Mouse (Mus musculus) lung, postnatal 0 days (tissue): ENCODE results near the gene Map3k7. TPM values are rescaled to one million over a fixed set of nuclear protein-coding genes. Genes with fewer than 3 reads are reported as not detected.

Experiments used
- ATAC-seq: fragments of 200-750 bp; cut with Nextera tagmentation; 2 replicates; pipeline ENCODE4 v1.8.0; 2017; ENCODE audit warnings: moderate library complexity
- DNase-seq: peaks from one replicate; pipeline ENCODE4 v3.0.0-alpha.2; 2016; ENCODE audit warnings: low spot score
- H3K27ac ChIP-seq: fragments of 300-500 bp; sonication (generic); 2 replicates; pipeline ENCODE4 v1.5.1; 2014; ENCODE audit warnings: antibody characterized with exemption, mild to moderate bottlenecking, low read length, mixed read lengths
- H3K27me3 ChIP-seq: fragments of 300-500 bp; sonication (generic); replicated peaks from 2 replicates; pipeline ENCODE4 v1.6.1; 2014; ENCODE audit warnings: low read length, mixed read lengths; ENCODE audit not compliant: insufficient read depth
- H3K36me3 ChIP-seq: fragments of 300-500 bp; sonication (generic); 2 replicates; pipeline ENCODE4 v1.6.1; 2014; ENCODE audit warnings: low read length, mixed read lengths; ENCODE audit not compliant: insufficient read depth
- H3K4me1 ChIP-seq: fragments of 300-500 bp; sonication (generic); 2 replicates; pipeline ENCODE4 v1.6.1; 2014; ENCODE audit warnings: antibody characterized with exemption, low read depth, low read length, mixed read lengths; ENCODE audit not compliant: insufficient read depth
- H3K4me2 ChIP-seq: fragments of 300-500 bp; sonication (generic); replicated peaks from 2 replicates; pipeline ENCODE4 v1.6.1; 2014; ENCODE audit warnings: low read depth, mild to moderate bottlenecking, low read length, moderate library complexity, mixed read lengths
- H3K4me3 ChIP-seq: fragments of 300-500 bp; sonication (generic); 2 replicates; pipeline ENCODE4 v1.5.1; 2014; ENCODE audit warnings: low read depth, low read length
- H3K9ac ChIP-seq: fragments of 300-500 bp; sonication (generic); replicated peaks from 2 replicates; pipeline ENCODE4 v1.6.1; 2014; ENCODE audit warnings: low read depth, mild to moderate bottlenecking
- H3K9me3 ChIP-seq: fragments of 300-500 bp; sonication (generic); 2 replicates; pipeline ENCODE4 v1.6.1; 2016; ENCODE audit warnings: low read length, mixed read lengths
- CTCF ChIP-seq: IDR thresholded peaks from 2 replicates; pipeline ENCODE4 v1.5.1; 2016; ENCODE audit warnings: antibody characterized with exemption, mild to moderate bottlenecking
- EP300 ChIP-seq: IDR thresholded peaks from 2 replicates; pipeline ENCODE4 v1.6.1; 2016; ENCODE audit warnings: antibody characterized with exemption, mild to moderate bottlenecking, control low read depth
- WGBS: fragments of 180-500 bp; shearing (Covaris S2); extraction: QIAGEN DNeasy Blood & Tissue Kit; methylation state at CpG from one replicate; pipeline ENCODE4 v1.1.7; 2014; 5-methylcytosine and 5-hydroxymethylcytosine counted together
- polyA plus RNA-seq: library from polyadenylated mRNA; unstranded; fragments of >200 nt; fragmentation: Nextera tagmentation; extraction: Ambion mirVana; gene quantifications from 2 replicates; pipeline ENCODE4 v1.2.1, GENCODE M21; 2015

Gene Map3k7
- polyA plus RNA-seq, 1 experiment from 2014 or later, result 14.5 TPM

- Histone ChIP-seq H3K4me1 (no peaks in the 10 kb centered on the region), H3K36me3 (no peaks in the 10 kb centered on the region; the same call in 1 of the 2 replicates), H3K4me3 (no peak overlapping the region), H3K9ac (no peak overlapping the region), H3K27me3 (no peaks in the 10 kb centered on the region), H3K27ac (no peak overlapping the region), H3K4me2 (no peak overlapping the region), H3K9me3 (no peaks in the 10 kb centered on the region)
- WGBS, result 78% methylated on average over 3 of the region's 3 CpGs
- DNase-seq, result no peak
- ATAC-seq, result no peak
- no peak for TF ChIP-seq EP300
Observed at GRCm38 (mm10) chr4:31975260-31975950, 11.5 kb downstream of the Map3k7 start.

GRCm38 (mm10) chr4:31981863-31982262 lies 18.0 kb downstream of the Map3k7 start:
- 54% methylated on average over 8 of the region's 8 CpGs for WGBS
- H3K27me3 ChIP-seq, result no peaks in the 10 kb centered on the region
- TF ChIP-seq CTCF (no peak), EP300 (no peak)
- H3K9ac ChIP-seq, result no peak overlapping the region
- DNase-seq (peak; percentile 46), ATAC-seq (peak; percentile 72)
- no peak overlapping the region for H3K27ac ChIP-seq
- H3K9me3 ChIP-seq, result no peaks in the 10 kb centered on the region
- no peak overlapping the region for H3K4me2 ChIP-seq
- no peaks in the 10 kb centered on the region for H3K4me1 ChIP-seq
- peaks cover 16% of the 10 kb centered on the region; the same call in 1 of the 2 replicates for H3K36me3 ChIP-seq
- H3K4me3 ChIP-seq, result no peak overlapping the region

GRCm38 (mm10) chr4:31993386-31993785 lies 29.5 kb downstream of the Map3k7 start:
- Histone ChIP-seq H3K4me3 (no peak overlapping the region), H3K9me3 (no peaks in the 10 kb centered on the region), H3K36me3 (peaks cover 38% of the 10 kb centered on the region; the same call in 1 of the 2 replicates), H3K4me2 (no peak overlapping the region), H3K27ac (no peak overlapping the region), H3K4me1 (no peaks in the 10 kb centered on the region), H3K9ac (no peak overlapping the region), H3K27me3 (no peaks in the 10 kb centered on the region)
- DNase-seq (no peak), ATAC-seq (no peak)
- TF ChIP-seq EP300, result no peak
- no peak for TF ChIP-seq CTCF
- 70% methylated on average over 2 of the region's 2 CpGs for WGBS

GRCm38 (mm10) chr4:31993865-31994264 lies 30.0 kb downstream of the Map3k7 start:
- Histone ChIP-seq H3K9ac (no peak overlapping the region), H3K36me3 (peaks cover 38% of the 10 kb centered on the region; the same call in 1 of the 2 replicates), H3K4me2 (no peak overlapping the region), H3K27ac (no peak overlapping the region), H3K4me1 (no peaks in the 10 kb centered on the region), H3K4me3 (no peak overlapping the region), H3K9me3 (no peaks in the 10 kb centered on the region), H3K27me3 (no peaks in the 10 kb centered on the region)
- TF ChIP-seq EP300 (no peak), CTCF (no peak)
- 41% methylated on average over 1 of the region's 1 CpGs for WGBS
- ATAC-seq (no peak), DNase-seq (no peak)

- no peak overlapping the region for H3K9ac ChIP-seq
- ATAC-seq (no peak), DNase-seq (no peak)
- no peak for TF ChIP-seq CTCF
- TF ChIP-seq EP300, result no peak
- no peaks in the 10 kb centered on the region for H3K4me1 ChIP-seq
- H3K36me3 ChIP-seq, result peaks cover 11% of the 10 kb centered on the region; the same call in 1 of the 2 replicates
- no peaks in the 10 kb centered on the region for H3K27me3 ChIP-seq
- no peak overlapping the region for H3K4me3 ChIP-seq
- no peaks in the 10 kb centered on the region for H3K9me3 ChIP-seq
- no peak overlapping the region for H3K4me2 ChIP-seq
- WGBS, result 95% methylated on average over 3 of the region's 3 CpGs
- H3K27ac ChIP-seq, result no peak overlapping the region
Observed at GRCm38 (mm10) chr4:32001498-32001897, 37.6 kb downstream of the Map3k7 start.

GRCm38 (mm10) chr4:32004773-32005591 lies 41.1 kb downstream of the Map3k7 start:
- H3K4me1 ChIP-seq, result no peaks in the 10 kb centered on the region
- H3K27ac ChIP-seq, result no peak overlapping the region
- H3K36me3 ChIP-seq, result peaks cover 6% of the 10 kb centered on the region; the same call in 1 of the 2 replicates
- no peak overlapping the region for H3K9ac ChIP-seq
- no peak overlapping the region for H3K4me2 ChIP-seq
- no peak overlapping the region for H3K4me3 ChIP-seq
- TF ChIP-seq EP300 (no peak), CTCF (no peak)
- H3K27me3 ChIP-seq, result no peaks in the 10 kb centered on the region
- WGBS, result 91% methylated on average over 6 of the region's 6 CpGs
- DNase-seq (no peak), ATAC-seq (no peak)
- no peaks in the 10 kb centered on the region for H3K9me3 ChIP-seq
